Mouse (Mus musculus): ENCODE results near the gene Steap3. TPM values are rescaled to one million over a fixed set of nuclear protein-coding genes. Genes with fewer than 3 reads are reported as not detected.
A peak's percentile ranks its signal among the peaks of the same experiment; 100 is the strongest.

Gene Steap3
- polyA plus RNA-seq, 1 experiment, result 67.0 TPM

DNA sequence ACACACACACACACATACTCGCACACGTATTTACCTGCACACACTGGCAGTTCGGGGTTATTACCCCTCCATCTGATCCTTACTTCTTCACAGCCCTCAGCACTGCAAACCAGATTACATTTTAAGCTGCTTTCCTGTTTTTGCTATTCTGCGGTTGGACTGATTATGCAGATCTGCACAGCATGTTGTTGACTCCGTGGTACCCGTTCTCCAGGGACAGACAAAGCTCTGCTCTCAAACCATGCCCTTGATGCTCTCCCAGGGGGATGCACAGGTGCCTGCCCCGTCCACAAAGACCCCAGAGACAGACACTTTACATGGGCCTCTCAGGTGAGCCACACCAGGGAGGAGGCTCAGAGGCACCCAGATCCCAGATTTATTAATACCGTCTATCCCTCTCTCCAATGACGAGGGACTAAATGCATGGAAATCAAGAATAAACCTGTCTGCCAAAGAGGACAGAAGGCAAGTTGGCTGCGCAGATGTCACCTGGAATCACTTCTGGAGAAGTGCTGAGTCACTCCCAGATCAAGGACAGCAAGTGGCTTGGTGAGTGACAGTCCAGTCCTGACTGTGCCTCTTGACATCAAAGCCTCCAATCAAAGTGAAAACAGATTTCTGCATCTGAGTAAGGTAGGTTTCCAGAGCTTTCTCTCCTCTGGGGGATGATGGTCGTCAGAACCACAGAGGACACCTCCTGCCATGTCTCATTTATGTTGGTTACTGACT, 63.8 kb downstream of the Steap3 start:
- 79% methylated on average over 11 of the region's 11 CpGs for WGBS
- no peak for DNase-seq
- no peak for TF ChIP-seq POLR2A (IDR thresholded peaks at IDR 0.05; ENCODE audit: borderline replicate concordance, extremely low read depth, low read depth, low read length)
- TF ChIP-seq CTCF (IDR thresholded peaks at IDR 0.05; ENCODE audit: insufficient read depth, low read length), result no peak
- no peaks in the 10 kb centered on the region for H3K4me1 ChIP-seq (ENCODE audit: control insufficient read depth, insufficient read depth, low read length)
- H3K4me3 ChIP-seq (replicated peaks; ENCODE audit: extremely low read depth, low read depth, low read length), result no peak overlapping the region

DNA sequence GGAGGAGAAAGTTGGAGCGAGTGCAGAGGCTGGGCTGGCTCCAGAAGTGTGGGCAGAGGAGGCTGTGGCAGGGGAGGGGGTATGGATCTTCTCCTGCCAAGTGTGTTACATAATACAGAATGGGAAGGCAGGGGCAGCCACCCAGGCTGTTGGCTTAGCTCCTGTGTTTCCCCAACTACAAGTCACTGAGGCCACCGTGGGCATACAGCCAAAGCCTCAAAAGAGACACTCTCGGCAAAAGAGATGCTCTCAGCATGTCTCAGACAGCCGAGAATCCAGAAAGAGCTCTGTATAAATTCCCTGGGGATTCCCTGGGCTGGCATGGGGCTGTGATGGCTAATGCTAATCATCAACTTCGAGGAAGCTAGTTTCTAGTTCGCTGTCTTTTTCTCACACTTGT, 64.9 kb downstream of the Steap3 start:
- TF ChIP-seq CTCF (IDR thresholded peaks at IDR 0.05; ENCODE audit: insufficient read depth, low read length) (no peak), POLR2A (IDR thresholded peaks at IDR 0.05; ENCODE audit: borderline replicate concordance, extremely low read depth, low read depth, low read length) (no peak)
- 51% methylated on average over 6 of the region's 6 CpGs for WGBS
- Histone ChIP-seq H3K4me1 (ENCODE audit: control insufficient read depth, insufficient read depth, low read length) (no peaks in the 10 kb centered on the region), H3K4me3 (replicated peaks; ENCODE audit: extremely low read depth, low read depth, low read length) (no peak overlapping the region)
- DNase-seq, result no peak

DNA sequence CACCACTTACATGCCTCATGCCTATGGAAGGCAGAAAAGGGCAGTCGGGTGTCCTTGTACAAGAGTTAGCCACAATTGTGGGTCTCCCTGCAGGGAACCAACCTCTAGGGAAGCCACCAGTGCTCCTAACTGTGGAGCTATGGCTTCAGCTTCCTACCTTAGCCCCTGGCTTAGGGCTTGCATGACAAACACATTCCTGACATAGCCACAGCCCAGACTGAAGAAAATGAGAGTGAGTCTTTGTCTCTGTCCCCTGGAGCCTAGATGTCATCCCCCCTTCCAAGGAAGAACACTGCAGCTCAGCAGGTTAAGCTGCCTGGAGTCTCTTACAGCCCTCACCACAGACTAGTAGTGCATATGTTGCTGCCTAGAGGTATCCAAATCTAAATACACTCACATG, 67.7 kb downstream of the Steap3 start:
- WGBS, result 70% methylated on average over 1 of the region's 1 CpGs
- no peak for DNase-seq
- H3K4me1 ChIP-seq (ENCODE audit: control insufficient read depth, insufficient read depth, low read length), result no peaks in the 10 kb centered on the region
- TF ChIP-seq CTCF (IDR thresholded peaks at IDR 0.05; ENCODE audit: insufficient read depth, low read length) (no peak), POLR2A (IDR thresholded peaks at IDR 0.05; ENCODE audit: borderline replicate concordance, extremely low read depth, low read depth, low read length) (no peak)
- no peak overlapping the region for H3K4me3 ChIP-seq (replicated peaks; ENCODE audit: extremely low read depth, low read depth, low read length)

DNA sequence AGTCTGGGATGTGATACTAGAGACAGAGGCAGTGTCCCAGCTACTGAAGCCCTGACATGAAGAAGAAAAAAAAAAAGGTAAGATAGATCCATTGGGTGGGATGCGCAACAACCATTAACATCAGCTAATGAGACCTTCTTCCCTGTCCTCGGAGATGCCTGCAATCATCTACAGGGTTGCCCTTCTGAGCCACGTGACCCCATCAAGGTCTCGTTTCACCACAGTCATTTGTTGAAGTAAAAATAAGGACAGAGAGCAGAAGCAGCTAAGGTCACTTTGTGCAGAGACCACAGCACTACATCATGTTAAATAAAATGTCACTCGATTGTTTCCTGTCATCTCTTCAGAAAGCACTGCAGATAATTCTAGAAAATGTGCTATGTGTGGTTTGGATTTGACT, 68.7 kb downstream of the Steap3 start:
- H3K4me3 ChIP-seq (replicated peaks; ENCODE audit: extremely low read depth, low read depth, low read length), result no peak overlapping the region
- WGBS, result 69% methylated on average over 5 of the region's 5 CpGs
- H3K4me1 ChIP-seq (ENCODE audit: control insufficient read depth, insufficient read depth, low read length), result no peaks in the 10 kb centered on the region
- no peak for TF ChIP-seq CTCF (IDR thresholded peaks at IDR 0.05; ENCODE audit: insufficient read depth, low read length)
- no peak for TF ChIP-seq POLR2A (IDR thresholded peaks at IDR 0.05; ENCODE audit: borderline replicate concordance, extremely low read depth, low read depth, low read length)
- DNase-seq, result no peak

DNA sequence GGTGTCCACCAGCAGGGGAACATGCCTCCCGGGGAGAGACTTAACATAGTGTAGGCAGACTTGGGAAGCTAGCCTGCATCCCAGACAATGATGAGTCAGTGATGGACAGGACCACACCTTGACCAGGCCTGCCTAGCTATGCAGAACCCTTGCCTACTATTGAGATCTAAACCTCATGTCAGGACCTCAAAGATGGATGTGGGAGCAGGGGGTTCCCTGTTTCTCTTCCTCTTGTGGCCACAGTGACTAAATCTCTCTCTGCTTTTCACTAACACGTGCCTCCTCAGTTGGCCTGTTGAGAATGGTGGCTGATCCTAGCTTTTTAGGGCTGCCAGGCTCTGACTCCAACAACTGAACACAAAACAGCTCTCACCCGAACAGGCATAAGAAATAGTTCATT, 70.0 kb downstream of the Steap3 start:
- DNase-seq, result no peak
- TF ChIP-seq CTCF (IDR thresholded peaks at IDR 0.05; ENCODE audit: insufficient read depth, low read length), result no peak
- TF ChIP-seq POLR2A (IDR thresholded peaks at IDR 0.05; ENCODE audit: borderline replicate concordance, extremely low read depth, low read depth, low read length), result no peak
- 54% methylated on average over 3 of the region's 3 CpGs for WGBS
- Histone ChIP-seq H3K4me3 (replicated peaks; ENCODE audit: extremely low read depth, low read depth, low read length) (no peak overlapping the region), H3K4me1 (ENCODE audit: control insufficient read depth, insufficient read depth, low read length) (no peaks in the 10 kb centered on the region)

DNA sequence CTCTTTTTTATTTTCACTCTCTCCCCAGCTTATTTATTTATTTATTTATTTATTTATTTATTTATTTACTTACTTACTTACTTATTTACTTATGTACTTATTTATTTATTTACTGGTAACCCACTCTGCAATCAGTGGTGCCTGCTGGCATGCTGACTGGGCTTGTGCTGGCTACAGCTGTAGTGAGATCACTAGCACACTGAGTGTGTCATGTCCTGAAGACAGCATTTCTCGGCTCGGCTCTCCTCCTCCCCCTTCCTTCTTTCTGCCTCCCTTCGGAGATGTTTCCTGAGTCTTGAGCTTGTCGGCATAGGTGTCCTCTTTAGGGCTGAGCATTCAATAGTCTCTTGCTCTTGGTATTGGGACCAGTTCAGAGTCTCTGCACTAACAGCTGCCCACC, 73.6 kb downstream of the Steap3 start:
- TF ChIP-seq CTCF (IDR thresholded peaks at IDR 0.05; ENCODE audit: insufficient read depth, low read length) (no peak), POLR2A (IDR thresholded peaks at IDR 0.05; ENCODE audit: borderline replicate concordance, extremely low read depth, low read depth, low read length) (no peak)
- H3K4me1 ChIP-seq (ENCODE audit: control insufficient read depth, insufficient read depth, low read length), result no peaks in the 10 kb centered on the region
- 66% methylated on average over 4 of the region's 4 CpGs for WGBS
- DNase-seq, result no peak
- H3K4me3 ChIP-seq (replicated peaks; ENCODE audit: extremely low read depth, low read depth, low read length), result no peak overlapping the region

DNA sequence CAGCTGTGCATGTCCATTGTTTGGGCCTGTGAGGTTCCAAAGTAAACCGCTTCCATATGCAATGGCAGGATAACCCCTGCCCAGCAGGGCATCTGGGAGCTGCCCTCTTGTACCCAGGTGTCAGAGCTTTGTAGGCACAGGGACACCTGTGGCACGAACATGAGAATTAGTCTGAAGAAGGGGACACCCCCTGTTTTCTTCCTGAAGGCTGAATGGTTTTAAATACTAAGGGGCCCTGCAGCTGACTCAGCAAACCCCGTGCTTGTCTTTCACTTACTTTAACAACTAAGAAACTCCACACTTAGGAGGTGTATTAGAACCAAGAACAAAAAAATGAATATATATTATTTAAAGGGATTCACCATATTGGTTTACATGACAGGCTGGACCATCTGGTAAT, 74.4 kb downstream of the Steap3 start:
- TF ChIP-seq POLR2A (IDR thresholded peaks at IDR 0.05; ENCODE audit: borderline replicate concordance, extremely low read depth, low read depth, low read length) (no peak), CTCF (IDR thresholded peaks at IDR 0.05; ENCODE audit: insufficient read depth, low read length) (no peak)
- H3K4me3 ChIP-seq (replicated peaks; ENCODE audit: extremely low read depth, low read depth, low read length), result no peak overlapping the region
- WGBS, result 65% methylated on average over 3 of the region's 3 CpGs
- H3K4me1 ChIP-seq (ENCODE audit: control insufficient read depth, insufficient read depth, low read length), result no peaks in the 10 kb centered on the region
- no peak for DNase-seq

DNA sequence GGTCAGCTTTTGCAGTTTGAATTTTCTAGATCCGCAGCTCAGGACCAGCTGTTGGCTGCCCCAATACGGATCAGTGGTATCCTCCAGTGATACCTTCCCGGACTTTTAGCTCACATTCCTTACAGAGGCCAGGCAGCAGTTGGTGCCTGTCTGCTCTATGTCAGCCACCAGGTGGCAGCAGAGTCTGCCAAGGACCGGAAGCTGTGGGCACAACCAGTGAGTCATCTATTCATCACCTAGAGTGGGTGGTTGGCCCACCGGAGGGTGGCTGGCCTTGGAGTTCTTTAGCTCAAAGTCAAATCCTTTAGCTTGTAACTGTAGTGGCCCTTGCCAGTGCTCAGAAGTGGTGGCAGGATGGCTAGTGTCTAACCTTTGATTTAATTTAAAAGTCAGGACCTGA, 75.3 kb downstream of the Steap3 start:
- WGBS, result 9% methylated on average over 5 of the region's 5 CpGs

DNA sequence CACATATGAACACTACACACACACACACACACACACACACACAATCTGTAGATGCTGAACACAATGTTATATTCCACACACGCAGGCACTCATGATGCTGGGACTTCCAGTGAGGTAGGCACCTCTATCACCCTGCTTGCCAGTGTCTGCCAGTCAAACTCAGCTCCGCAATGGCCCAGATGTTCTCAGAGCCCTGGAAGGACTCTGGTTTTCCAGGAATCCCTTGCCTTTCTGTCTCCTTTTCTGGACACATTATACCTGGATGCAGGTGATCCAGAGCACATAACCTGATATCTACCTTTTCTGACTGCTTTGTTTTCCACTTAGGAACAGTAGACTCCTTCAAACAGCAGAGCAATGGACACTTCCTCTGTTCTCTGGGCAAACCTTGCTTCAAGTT, 75.8 kb downstream of the Steap3 start:
- Histone ChIP-seq H3K4me3 (replicated peaks; ENCODE audit: extremely low read depth, low read depth, low read length) (no peak overlapping the region), H3K4me1 (ENCODE audit: control insufficient read depth, insufficient read depth, low read length) (no peaks in the 10 kb centered on the region)
- 81% methylated on average over 2 of the region's 2 CpGs for WGBS
- TF ChIP-seq POLR2A (IDR thresholded peaks at IDR 0.05; ENCODE audit: borderline replicate concordance, extremely low read depth, low read depth, low read length) (no peak), CTCF (IDR thresholded peaks at IDR 0.05; ENCODE audit: insufficient read depth, low read length) (no peak)
- no peak for DNase-seq

More for the DNA sequence above, 75.3 kb downstream of the Steap3 start:
- no peak for TF ChIP-seq POLR2A (IDR thresholded peaks at IDR 0.05; ENCODE audit: borderline replicate concordance, extremely low read depth, low read depth, low read length)
- TF ChIP-seq CTCF (IDR thresholded peaks at IDR 0.05; ENCODE audit: insufficient read depth, low read length), result peak; percentile 94
- peak; percentile 67 for DNase-seq
- Histone ChIP-seq H3K4me1 (ENCODE audit: control insufficient read depth, insufficient read depth, low read length) (no peaks in the 10 kb centered on the region), H3K4me3 (replicated peaks; ENCODE audit: extremely low read depth, low read depth, low read length) (no peak overlapping the region)

DNA sequence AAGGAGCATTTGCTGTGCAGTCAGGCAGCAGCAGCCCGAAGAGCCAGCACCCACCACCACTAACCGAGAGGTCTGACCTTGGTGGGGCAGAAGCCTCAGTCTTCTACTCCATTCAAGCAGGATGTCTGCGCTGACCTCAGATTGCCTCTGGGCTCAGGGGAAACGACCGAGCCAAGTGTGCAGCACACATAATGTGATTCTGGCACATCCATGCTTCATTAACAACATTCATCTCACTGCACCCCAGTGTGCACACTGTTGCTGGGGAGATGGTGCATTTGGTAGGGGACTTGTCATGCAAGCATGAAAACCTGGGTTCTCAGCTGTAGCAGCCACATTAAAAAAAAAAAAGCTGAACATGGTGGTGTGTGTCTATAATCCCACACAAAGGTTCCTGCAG, 76.6 kb downstream of the Steap3 start:
- no peak for DNase-seq
- no peak for TF ChIP-seq POLR2A (IDR thresholded peaks at IDR 0.05; ENCODE audit: borderline replicate concordance, extremely low read depth, low read depth, low read length)
- 38% methylated on average over 5 of the region's 5 CpGs for WGBS

More for the DNA sequence above, 76.6 kb downstream of the Steap3 start:
- no peaks in the 10 kb centered on the region for H3K4me1 ChIP-seq (ENCODE audit: control insufficient read depth, insufficient read depth, low read length)
- H3K4me3 ChIP-seq (replicated peaks; ENCODE audit: extremely low read depth, low read depth, low read length), result no peak overlapping the region

Measured in lung, adult 2 months (tissue).